12 mouse cellular contexts compared by ENCODE assay signal in genomic region chr5:143669839-143670238, GRCm38 (mm10). TPM values are rescaled to one million over a fixed set of nuclear protein-coding genes. Genes with fewer than 3 reads are reported as not detected.
DNase-seq lines count a peak whose midpoint lies in the region; ATAC-seq and TF ChIP-seq lines count a peak whose summit lies in the region.
"Had no signal": no experiment of that assay in that cellular context is flagged by ENCODE, and none has a peak within 500 bp of the region (broad histone marks: within the 10 kb centered on the region; RNA-seq: fewer than 3 reads in every experiment).

No protein-coding gene starts in this region.

- no peaks in the 10 kb centered on the region for H3K36me3 ChIP-seq in intestine, embryonic 14.5 days (ENCODE audit: control insufficient read depth, insufficient read depth, low read length)
- no peaks in the 10 kb centered on the region for H3K36me3 ChIP-seq in intestine, postnatal 0 days (ENCODE audit: control insufficient read depth, insufficient read depth)
- no peaks in the 10 kb centered on the region for H3K36me3 ChIP-seq in lung, embryonic 15.5 days

- H3K4me1 ChIP-seq in intestine, embryonic 14.5 days (replicated peaks; ENCODE audit: control insufficient read depth, insufficient read depth, low read length): peaks cover 8% of the 10 kb centered on the region; the same call in 1 of the 2 replicates
- no peaks in the 10 kb centered on the region for H3K4me1 ChIP-seq in intestine, postnatal 0 days (replicated peaks; ENCODE audit: control insufficient read depth, insufficient read depth, low read length)
- H3K4me1 ChIP-seq in lung, embryonic 15.5 days: peaks cover 36% of the 10 kb centered on the region

- no peak for DNase-seq in intestine, embryonic 14.5 days (ENCODE audit: low spot score)
- DNase-seq in 3T3-L1 (ENCODE audit: low read depth, low spot score): peak; percentile 60
- no peak for DNase-seq in ovary, postnatal 14 days (ENCODE audit: low spot score)
- DNase-seq in right cerebral cortex, adult 2 months (ENCODE audit: low spot score in 2 of 2): no peak
- no peak for DNase-seq in embryo, embryonic 11 days
- DNase-seq: cerebellum, postnatal 25 days; kidney, postnatal 36 days had no signal

- no peak for ATAC-seq in intestine, embryonic 14.5 days (replicated peaks; ENCODE audit: low FRiP score, low TSS enrichment, low read depth)
- ATAC-seq in intestine, postnatal 0 days: no peak
- ATAC-seq in common myeloid progenitor, adult 5-6 weeks (replicated peaks; ENCODE audit: low read depth, poor library complexity, severe bottlenecking): peak; percentile 80
- no peak; the same call in 1 of the 2 replicates for ATAC-seq in lung, embryonic 15.5 days (ENCODE audit: borderline replicate concordance, extremely low read depth, low FRiP score, low TSS enrichment)

- H3K4me2 ChIP-seq in intestine, embryonic 14.5 days (ENCODE audit: low read length): no peak overlapping the region
- H3K4me2 ChIP-seq in intestine, postnatal 0 days (replicated peaks; ENCODE audit: low read depth): no peak overlapping the region
- H3K4me2 ChIP-seq in lung, embryonic 15.5 days: no peak overlapping the region

- peak overlapping the region; percentile 43; the same call in 1 of the 2 replicates for H3K27ac ChIP-seq in intestine, embryonic 14.5 days (ENCODE audit: low read depth)
- no peak overlapping the region for H3K27ac ChIP-seq in intestine, postnatal 0 days (ENCODE audit: low read depth, low read length)
- H3K27ac ChIP-seq in lung, embryonic 15.5 days: peak overlapping the region; percentile 78
- H3K27ac ChIP-seq: liver, embryonic 14.5 days had no signal

- TF ChIP-seq CTCF in intestine, postnatal 0 days (IDR thresholded peaks at IDR 0.05; ENCODE audit: low read depth): no peak

- no peaks in the 10 kb centered on the region for H3K27me3 ChIP-seq in intestine, embryonic 14.5 days (replicated peaks; ENCODE audit: control insufficient read depth, insufficient read depth, low read length)
- no peaks in the 10 kb centered on the region for H3K27me3 ChIP-seq in intestine, postnatal 0 days (replicated peaks; ENCODE audit: control insufficient read depth, insufficient read depth, low read length)
- no peaks in the 10 kb centered on the region for H3K27me3 ChIP-seq in lung, embryonic 15.5 days

- H3K4me3 ChIP-seq in intestine, embryonic 14.5 days (ENCODE audit: low read depth, low read length): no peak overlapping the region
- no peak overlapping the region for H3K4me3 ChIP-seq in intestine, postnatal 0 days (ENCODE audit: low read depth, low read length)
- H3K4me3 ChIP-seq in lung, embryonic 15.5 days: no peak overlapping the region

- no peaks in the 10 kb centered on the region for H3K9me3 ChIP-seq in intestine, embryonic 14.5 days (ENCODE audit: control insufficient read depth, low read length)
- H3K9me3 ChIP-seq in intestine, postnatal 0 days (ENCODE audit: control insufficient read depth): no peaks in the 10 kb centered on the region
- H3K9me3 ChIP-seq in lung, embryonic 15.5 days: no peaks in the 10 kb centered on the region
- H3K9me3 ChIP-seq: G1E had no signal

- H3K9ac ChIP-seq in intestine, embryonic 14.5 days (ENCODE audit: low read length): no peak overlapping the region
- H3K9ac ChIP-seq in intestine, postnatal 0 days (ENCODE audit: low read depth, low read length): no peak overlapping the region
- H3K9ac ChIP-seq in lung, embryonic 15.5 days: no peak overlapping the region
- H3K9ac ChIP-seq: liver, embryonic 14.5 days had no signal

- 47% methylated on average over 2 of the region's 2 CpGs for WGBS in intestine, embryonic 14.5 days
- WGBS in intestine, postnatal 0 days: 58% methylated on average over 2 of the region's 2 CpGs
- WGBS in lung, embryonic 15.5 days: 35% methylated on average over 2 of the region's 2 CpGs

RNA-seq across cellular contexts. Expression of gene Cyth3, which starts 47.6 kb away (rescaled TPM):
- polyA plus RNA-seq in intestine, embryonic 14.5 days (2014; fragmentation: Nextera tagmentation; extraction: Ambion mirVana): 51.6 and 52.2 TPM in 2 replicates
- 21.1 and 22.6 TPM in 2 replicates for polyA plus RNA-seq in intestine, postnatal 0 days (2015; fragmentation: Nextera tagmentation; extraction: Ambion mirVana)
- total RNA-seq in common myeloid progenitor, adult 5-6 weeks (2017): 33.3 and 36.0 TPM in 2 replicates
- 49.8 and 57.2 TPM in 2 replicates for polyA plus RNA-seq in lung, embryonic 15.5 days (2015; fragmentation: Nextera tagmentation; extraction: Ambion mirVana)
